Mouse (Mus musculus) forebrain, embryonic 12.5 days (tissue): ENCODE measurements around the gene Ramp3. TPM values are rescaled to one million over a fixed set of nuclear protein-coding genes. Genes with fewer than 3 reads are reported as not detected.

Experiments used
- ATAC-seq: fragments of 200-750 bp; cut with Nextera tagmentation; 2 replicates; pipeline ENCODE4 v1.8.0; 2017; ENCODE audit warnings: moderate TSS enrichment; ENCODE audit not compliant: low FRiP score
- H3K27ac ChIP-seq: fragments of 300-500 bp; sonication (generic); 2 replicates; pipeline ENCODE4 v1.5.1; 2016; ENCODE audit warnings: mild to moderate bottlenecking
- H3K27me3 ChIP-seq: fragments of 300-500 bp; sonication (generic); 2 replicates; pipeline ENCODE4 v1.6.1; 2016; ENCODE audit warnings: mild to moderate bottlenecking
- H3K36me3 ChIP-seq: fragments of 300-500 bp; sonication (generic); replicated peaks from 2 replicates; pipeline ENCODE4 v1.6.1; 2016; ENCODE audit warnings: mild to moderate bottlenecking
- H3K4me1 ChIP-seq: fragments of 300-500 bp; sonication (generic); 2 replicates; pipeline ENCODE4 v1.6.1; 2016
- H3K4me2 ChIP-seq: fragments of 300-500 bp; sonication (generic); 2 replicates; pipeline ENCODE4 v1.6.1; 2016; ENCODE audit warnings: mild to moderate bottlenecking, moderate library complexity
- H3K4me3 ChIP-seq: fragments of 300-500 bp; sonication (generic); replicated peaks from 2 replicates; pipeline ENCODE4 v1.5.1; 2016; ENCODE audit warnings: mild to moderate bottlenecking
- H3K9ac ChIP-seq: fragments of 300-500 bp; sonication (generic); 2 replicates; pipeline ENCODE4 v1.6.1; 2016; ENCODE audit warnings: mild to moderate bottlenecking
- H3K9me3 ChIP-seq: fragments of 300-500 bp; sonication (generic); 2 replicates; pipeline ENCODE4 v1.6.1; 2016
- WGBS: fragments of 180-500 bp; shearing (Covaris S2); methylation state at CpG from one replicate; pipeline ENCODE4 v1.1.7; 2016; 5-methylcytosine and 5-hydroxymethylcytosine counted together
- polyA plus RNA-seq: library from polyadenylated mRNA; unstranded; fragments of >200 nt; fragmentation: Nextera tagmentation; extraction: Ambion mirVana; gene quantifications from 2 replicates; pipeline ENCODE4 v1.2.1, GENCODE M21; 2016

Ramp3 gene
- polyA plus RNA-seq, 1 experiment from 2014 or later: 2.5 TPM

DNA sequence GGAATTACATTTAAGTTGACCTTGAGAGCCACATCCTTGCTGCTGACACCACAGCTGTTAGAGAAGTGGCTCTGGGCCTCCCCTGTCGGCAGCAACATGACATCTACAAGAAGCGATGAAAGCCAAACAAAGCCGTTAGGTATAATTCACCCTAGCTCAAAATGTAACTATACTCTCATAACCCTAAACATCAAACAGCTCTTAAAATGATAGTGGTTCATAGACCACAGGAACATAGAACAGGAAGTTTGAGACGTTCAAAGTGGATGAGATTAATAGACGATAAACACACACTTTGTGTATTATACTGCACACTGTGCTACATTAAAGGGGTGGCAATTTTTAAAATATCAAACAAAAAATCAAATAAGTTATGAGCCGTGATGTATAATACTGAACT is 46.5 kb downstream of the Ramp3 start:
- H3K4me3 ChIP-seq: no peak overlapping the region
- WGBS: 90% methylated on average over 6 of the region's 6 CpGs
- H3K27me3 ChIP-seq: no peaks in the 10 kb centered on the region
- no peak for ATAC-seq
- H3K4me1 ChIP-seq: no peaks in the 10 kb centered on the region
- H3K36me3 ChIP-seq: no peaks in the 10 kb centered on the region
- no peak overlapping the region for H3K4me2 ChIP-seq
- H3K9ac ChIP-seq: no peak overlapping the region
- H3K27ac ChIP-seq: no peak overlapping the region
- no peaks in the 10 kb centered on the region for H3K9me3 ChIP-seq

DNA sequence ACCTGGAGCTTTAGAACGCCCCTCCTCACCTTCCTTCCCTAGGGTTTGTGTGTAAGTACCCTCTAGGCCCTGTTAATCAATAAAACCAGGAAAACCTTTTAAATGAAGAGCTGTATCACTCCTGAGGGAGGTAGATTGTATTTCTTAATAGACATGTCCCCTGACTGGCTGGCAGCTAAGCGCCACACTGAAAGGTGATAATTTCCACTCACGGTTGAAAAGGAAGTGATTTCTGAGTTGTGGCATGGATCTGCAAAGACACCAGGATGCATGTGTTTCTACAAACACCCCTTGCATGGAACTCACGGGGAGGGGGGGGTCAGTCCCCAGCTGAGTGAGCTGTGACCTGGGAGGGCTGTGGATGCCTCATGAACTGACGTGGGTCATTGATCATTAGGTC is 47.2 kb downstream of the Ramp3 start:
- H3K4me2 ChIP-seq: no peak overlapping the region
- no peaks in the 10 kb centered on the region for H3K9me3 ChIP-seq
- no peak overlapping the region for H3K27ac ChIP-seq
- no peak for ATAC-seq
- H3K4me1 ChIP-seq: no peaks in the 10 kb centered on the region
- no peak overlapping the region for H3K4me3 ChIP-seq
- 85% methylated on average over 5 of the region's 5 CpGs for WGBS
- no peaks in the 10 kb centered on the region for H3K36me3 ChIP-seq
- H3K27me3 ChIP-seq: no peaks in the 10 kb centered on the region; the same call in 1 of the 2 replicates
- no peak overlapping the region for H3K9ac ChIP-seq

DNA sequence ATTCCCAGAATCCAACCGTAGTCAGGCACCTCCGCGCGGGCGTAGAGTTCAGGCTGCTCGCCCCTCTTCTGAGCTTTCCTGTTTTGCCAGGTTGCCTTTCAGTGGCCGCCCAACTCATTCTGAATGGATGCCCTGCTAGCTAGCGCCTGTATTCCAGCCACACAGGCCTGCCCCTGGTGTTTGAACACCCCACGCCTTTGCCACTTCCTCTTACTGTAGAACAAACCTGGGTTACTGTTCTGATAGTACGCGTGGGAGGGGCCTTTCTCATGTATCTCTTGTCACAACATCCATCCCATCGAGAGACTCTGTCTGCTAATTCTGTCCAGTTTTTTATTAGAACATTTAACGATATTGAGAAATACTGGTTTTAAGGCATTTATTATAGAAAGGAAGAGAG is 48.5 kb downstream of the Ramp3 start:
- H3K36me3 ChIP-seq: no peaks in the 10 kb centered on the region
- H3K4me3 ChIP-seq: no peak overlapping the region
- no peak overlapping the region for H3K9ac ChIP-seq
- no peak overlapping the region for H3K27ac ChIP-seq
- ATAC-seq: no peak
- 95% methylated on average over 13 of the region's 13 CpGs for WGBS
- no peaks in the 10 kb centered on the region for H3K4me1 ChIP-seq
- no peak overlapping the region for H3K4me2 ChIP-seq
- H3K9me3 ChIP-seq: no peaks in the 10 kb centered on the region
- no peaks in the 10 kb centered on the region; the same call in 1 of the 2 replicates for H3K27me3 ChIP-seq

DNA sequence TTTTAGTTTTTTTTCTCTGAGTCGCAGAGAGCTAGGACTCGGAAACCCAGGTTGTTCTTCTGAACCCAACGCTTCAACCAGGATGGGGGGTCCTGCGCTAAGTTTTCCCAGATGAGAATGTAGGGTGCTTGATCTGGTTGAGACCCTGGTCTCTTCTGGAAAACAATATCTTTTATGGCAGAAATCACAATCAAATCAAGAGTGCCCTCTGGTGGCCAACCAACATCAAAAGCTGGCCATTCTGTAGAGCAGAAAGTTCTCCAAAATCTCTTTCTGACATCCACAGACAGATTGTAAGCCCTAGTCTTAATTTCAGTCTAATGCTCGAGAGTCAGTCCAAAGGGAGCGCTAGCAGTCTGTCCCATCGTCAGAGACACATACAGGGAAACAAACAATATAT is 50.1 kb downstream of the Ramp3 start:
- Histone ChIP-seq H3K27me3 (no peaks in the 10 kb centered on the region; the same call in 1 of the 2 replicates), H3K4me2 (no peak overlapping the region), H3K4me3 (no peak overlapping the region), H3K27ac (no peak overlapping the region), H3K4me1 (no peaks in the 10 kb centered on the region), H3K9me3 (no peaks in the 10 kb centered on the region), H3K36me3 (no peaks in the 10 kb centered on the region), H3K9ac (no peak overlapping the region)
- no peak for ATAC-seq
- WGBS: 93% methylated on average over 7 of the region's 7 CpGs

DNA sequence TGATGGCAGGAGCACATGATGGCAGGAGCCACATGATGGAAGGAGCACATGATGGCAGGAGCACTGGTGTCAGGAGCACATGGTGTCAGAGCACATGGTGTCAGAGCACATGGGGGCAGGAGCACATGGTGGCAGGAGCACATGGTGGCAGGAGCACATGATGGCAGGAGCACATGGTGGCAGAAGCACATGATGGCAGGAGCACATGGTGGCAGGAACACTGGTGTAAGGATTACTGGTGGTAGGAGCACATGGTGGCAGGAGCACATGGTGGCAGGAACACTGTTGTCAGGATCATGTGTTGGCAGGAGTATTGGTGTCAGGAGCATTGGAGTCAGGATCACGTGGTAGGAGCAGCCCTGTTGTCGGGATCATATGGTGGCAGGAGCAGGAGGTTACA is 52.1 kb downstream of the Ramp3 start:
- Histone ChIP-seq H3K4me3 (no peak overlapping the region), H3K4me2 (no peak overlapping the region), H3K4me1 (no peaks in the 10 kb centered on the region), H3K27me3 (no peaks in the 10 kb centered on the region; the same call in 1 of the 2 replicates), H3K9me3 (no peaks in the 10 kb centered on the region), H3K27ac (no peak overlapping the region), H3K9ac (no peak overlapping the region), H3K36me3 (no peaks in the 10 kb centered on the region)
- 81% methylated on average over 2 of the region's 2 CpGs for WGBS
- no peak for ATAC-seq

DNA sequence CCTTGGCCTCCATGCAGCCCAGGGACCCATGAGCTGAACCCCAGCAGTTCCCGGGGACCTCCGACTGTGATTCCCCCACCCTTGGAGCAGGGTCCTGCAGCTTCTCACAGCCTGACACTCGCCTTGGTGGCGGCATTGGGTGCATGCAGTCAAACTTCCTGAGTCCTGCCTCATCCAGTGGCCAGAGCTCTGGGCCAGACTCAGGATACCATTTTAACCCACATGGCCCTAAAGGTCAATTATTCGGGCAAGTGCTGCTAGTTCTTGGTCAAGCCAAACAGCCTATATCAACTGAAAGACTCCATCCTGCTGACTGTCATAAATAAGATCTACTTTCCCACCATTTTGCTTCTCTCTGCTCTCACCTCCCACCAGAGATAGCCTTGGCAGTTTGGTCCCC is 62.4 kb downstream of the Ramp3 start:
- no peaks in the 10 kb centered on the region for H3K4me1 ChIP-seq
- no peak overlapping the region for H3K4me3 ChIP-seq
- no peak overlapping the region for H3K27ac ChIP-seq
- H3K36me3 ChIP-seq: no peaks in the 10 kb centered on the region
- H3K9ac ChIP-seq: no peak overlapping the region
- 88% methylated on average over 5 of the region's 5 CpGs for WGBS
- no peak overlapping the region for H3K4me2 ChIP-seq
- no peak for ATAC-seq
- H3K27me3 ChIP-seq: no peaks in the 10 kb centered on the region
- no peaks in the 10 kb centered on the region for H3K9me3 ChIP-seq

DNA sequence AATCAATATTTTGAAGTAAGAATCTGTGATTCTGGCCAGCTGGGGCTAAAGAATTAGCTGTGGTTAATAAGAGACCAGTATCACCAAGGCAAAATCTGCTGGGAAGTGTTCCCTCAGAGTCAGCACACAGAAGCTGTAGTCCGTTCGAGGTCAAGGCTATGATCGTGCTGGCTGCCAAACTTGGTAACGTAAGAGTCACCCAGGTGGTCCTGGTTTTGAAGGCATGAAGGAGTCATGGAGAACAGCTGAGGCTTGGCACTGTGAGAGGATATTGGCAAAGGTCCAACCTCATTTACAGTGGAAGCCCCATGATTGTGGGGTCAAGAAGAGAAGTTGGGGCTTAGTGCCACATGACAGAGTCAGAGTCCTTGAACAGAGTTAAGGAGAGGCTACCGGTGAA is 68.6 kb downstream of the Ramp3 start:
- Histone ChIP-seq H3K9me3 (no peaks in the 10 kb centered on the region), H3K9ac (no peak overlapping the region), H3K4me1 (no peaks in the 10 kb centered on the region), H3K4me3 (no peak overlapping the region), H3K27ac (no peak overlapping the region), H3K4me2 (no peak overlapping the region), H3K36me3 (no peaks in the 10 kb centered on the region), H3K27me3 (no peaks in the 10 kb centered on the region)
- ATAC-seq: no peak
- WGBS: 93% methylated on average over 5 of the region's 5 CpGs

Other genes with a start within 250 kb of the Ramp3 start
- 4,594 and 4,665 TPM in 2 replicates for gene Ppia, start 243.1 kb upstream of the Ramp3 start, polyA plus RNA-seq
- 853 and 916 TPM in 2 replicates for gene H2afv, start 214.1 kb upstream of the Ramp3 start, polyA plus RNA-seq
- 15.9 and 17.9 TPM in 2 replicates for gene Purb, start 182.6 kb upstream of the Ramp3 start, polyA plus RNA-seq
- gene Myo1g, start 137.6 kb upstream of the Ramp3 start, polyA plus RNA-seq: 0.31 and 0.63 TPM in 2 replicates
- gene Ccm2, start 111.6 kb upstream of the Ramp3 start, polyA plus RNA-seq: 89.9 and 90.7 TPM in 2 replicates
- 56.3 and 63.2 TPM in 2 replicates for gene Nacad, start 52.5 kb upstream of the Ramp3 start, polyA plus RNA-seq
- 46.7 and 48.7 TPM in 2 replicates for gene Tbrg4, start 32.5 kb upstream of the Ramp3 start, polyA plus RNA-seq
- not detected in 2 replicates for gene Wap, start 19.9 kb upstream of the Ramp3 start, polyA plus RNA-seq
- gene Gm11983, start 179.1 kb downstream of the Ramp3 start, polyA plus RNA-seq: not detected in 2 replicates